Mouse (Mus musculus): ENCODE results near the gene Rnasel. TPM values are rescaled to one million over a fixed set of nuclear protein-coding genes. Genes with fewer than 3 reads are reported as not detected.

Gene Rnasel
- polyA plus RNA-seq, 1 experiment, result 10.9 TPM

GRCm38 (mm10) chr1:153741551-153742316 is 7.5 kb upstream of the Rnasel start:
- Histone ChIP-seq H3K4me1 (ENCODE audit: control insufficient read depth, insufficient read depth, insufficient read length, low read length) (peaks cover 4% of the 10 kb centered on the region; the same call in 1 of the 2 replicates), H3K36me3 (ENCODE audit: control insufficient read depth, insufficient read depth, low read length) (no peaks in the 10 kb centered on the region), H3K27ac (ENCODE audit: insufficient read depth, low read depth, low read length) (no peak overlapping the region), H3K4me3 (ENCODE audit: low read depth, low read length) (no peak overlapping the region), H3K27me3 (ENCODE audit: control insufficient read depth, insufficient read depth, low read length) (peaks cover 21% of the 10 kb centered on the region)
- TF ChIP-seq POLR2A (IDR thresholded peaks at IDR 0.05; ENCODE audit: low read depth, low read length) (no peak), CTCF (IDR thresholded peaks at IDR 0.05; ENCODE audit: extremely low read depth, insufficient read length, insufficient replicate concordance, low read depth, low read length) (no peak)
- WGBS, result 75% methylated on average over 18 of the region's 18 CpGs

GRCm38 (mm10) chr1:153742374-153743155 is 6.7 kb upstream of the Rnasel start:
- Histone ChIP-seq H3K27me3 (ENCODE audit: control insufficient read depth, insufficient read depth, low read length) (peaks cover 21% of the 10 kb centered on the region), H3K4me3 (ENCODE audit: low read depth, low read length) (no peak overlapping the region), H3K27ac (ENCODE audit: insufficient read depth, low read depth, low read length) (no peak overlapping the region), H3K4me1 (ENCODE audit: control insufficient read depth, insufficient read depth, insufficient read length, low read length) (peaks cover 4% of the 10 kb centered on the region; the same call in 1 of the 2 replicates), H3K36me3 (ENCODE audit: control insufficient read depth, insufficient read depth, low read length) (no peaks in the 10 kb centered on the region)
- WGBS, result 46% methylated on average over 11 of the region's 11 CpGs
- TF ChIP-seq CTCF (IDR thresholded peaks at IDR 0.05; ENCODE audit: extremely low read depth, insufficient read length, insufficient replicate concordance, low read depth, low read length), result peak; percentile 48; the same call in 1 of the 2 replicates
- no peak for TF ChIP-seq POLR2A (IDR thresholded peaks at IDR 0.05; ENCODE audit: low read depth, low read length)

- no peak for TF ChIP-seq CTCF (IDR thresholded peaks at IDR 0.05; ENCODE audit: extremely low read depth, insufficient read length, insufficient replicate concordance, low read depth, low read length)
- TF ChIP-seq POLR2A (IDR thresholded peaks at IDR 0.05; ENCODE audit: low read depth, low read length), result no peak
- 82% methylated on average over 14 of the region's 14 CpGs for WGBS
- H3K36me3 ChIP-seq (ENCODE audit: control insufficient read depth, insufficient read depth, low read length), result no peaks in the 10 kb centered on the region
Observed at GRCm38 (mm10) chr1:153746119-153746670, 3.0 kb upstream of the Rnasel start.

GRCm38 (mm10) chr1:153746728-153747127 is 2.5 kb upstream of the Rnasel start:
- 4% methylated on average over 12 of the region's 12 CpGs for WGBS
- no peaks in the 10 kb centered on the region for H3K27me3 ChIP-seq (ENCODE audit: control insufficient read depth, insufficient read depth, low read length)
- no peak overlapping the region for H3K27ac ChIP-seq (ENCODE audit: insufficient read depth, low read depth, low read length)
- no peaks in the 10 kb centered on the region for H3K36me3 ChIP-seq (ENCODE audit: control insufficient read depth, insufficient read depth, low read length)
- no peak overlapping the region for H3K4me3 ChIP-seq (ENCODE audit: low read depth, low read length)
- TF ChIP-seq CTCF (IDR thresholded peaks at IDR 0.05; ENCODE audit: extremely low read depth, insufficient read length, insufficient replicate concordance, low read depth, low read length) (peak; percentile 95), POLR2A (IDR thresholded peaks at IDR 0.05; ENCODE audit: low read depth, low read length) (no peak)
- peaks cover 24% of the 10 kb centered on the region; the same call in 1 of the 2 replicates for H3K4me1 ChIP-seq (ENCODE audit: control insufficient read depth, insufficient read depth, insufficient read length, low read length)

More at GRCm38 (mm10) chr1:153746119-153746670, 3.0 kb upstream of the Rnasel start:
- Histone ChIP-seq H3K27ac (ENCODE audit: insufficient read depth, low read depth, low read length) (no peak overlapping the region), H3K4me1 (ENCODE audit: control insufficient read depth, insufficient read depth, insufficient read length, low read length) (peaks cover 22% of the 10 kb centered on the region; the same call in 1 of the 2 replicates), H3K27me3 (ENCODE audit: control insufficient read depth, insufficient read depth, low read length) (no peaks in the 10 kb centered on the region), H3K4me3 (ENCODE audit: low read depth, low read length) (no peak overlapping the region)

- WGBS, result 76% methylated on average over 12 of the region's 12 CpGs
- H3K27ac ChIP-seq (ENCODE audit: insufficient read depth, low read depth, low read length), result no peak overlapping the region
- H3K36me3 ChIP-seq (ENCODE audit: control insufficient read depth, insufficient read depth, low read length), result no peaks in the 10 kb centered on the region
- H3K4me1 ChIP-seq (ENCODE audit: control insufficient read depth, insufficient read depth, insufficient read length, low read length), result peaks cover 24% of the 10 kb centered on the region
- H3K27me3 ChIP-seq (ENCODE audit: control insufficient read depth, insufficient read depth, low read length), result no peaks in the 10 kb centered on the region
- H3K4me3 ChIP-seq (ENCODE audit: low read depth, low read length), result no peak overlapping the region
- TF ChIP-seq POLR2A (IDR thresholded peaks at IDR 0.05; ENCODE audit: low read depth, low read length) (no peak), CTCF (IDR thresholded peaks at IDR 0.05; ENCODE audit: extremely low read depth, insufficient read length, insufficient replicate concordance, low read depth, low read length) (no peak)
Observed at GRCm38 (mm10) chr1:153747861-153748530, 1.2 kb upstream of the Rnasel start.

GRCm38 (mm10) chr1:153748549-153748948 is 677 bp upstream of the Rnasel start:
- H3K4me3 ChIP-seq (ENCODE audit: low read depth, low read length), result no peak overlapping the region
- no peak for TF ChIP-seq POLR2A (IDR thresholded peaks at IDR 0.05; ENCODE audit: low read depth, low read length)
- TF ChIP-seq CTCF (IDR thresholded peaks at IDR 0.05; ENCODE audit: extremely low read depth, insufficient read length, insufficient replicate concordance, low read depth, low read length), result no peak
- 17% methylated on average over 1 of the region's 1 CpGs for WGBS
- no peak overlapping the region for H3K27ac ChIP-seq (ENCODE audit: insufficient read depth, low read depth, low read length)
- peaks cover under 1% of the 10 kb centered on the region; the same call in 1 of the 2 replicates for H3K36me3 ChIP-seq (ENCODE audit: control insufficient read depth, insufficient read depth, low read length)
- peaks cover 28% of the 10 kb centered on the region for H3K4me1 ChIP-seq (ENCODE audit: control insufficient read depth, insufficient read depth, insufficient read length, low read length)
- H3K27me3 ChIP-seq (ENCODE audit: control insufficient read depth, insufficient read depth, low read length), result no peaks in the 10 kb centered on the region

Measured in small intestine, adult 2 months (tissue).